Mouse (Mus musculus): Measurements from ENCODE around the gene Cd34. TPM values are rescaled to one million over a fixed set of nuclear protein-coding genes. Genes with fewer than 3 reads are reported as not detected.

Gene Cd34
- total and polyA plus RNA-seq, 3 experiments: 0.14 TPM; not detected in 2

- no peak overlapping the region for H3K9ac ChIP-seq (ENCODE audit: control insufficient read depth, low read depth, low read length, poor library complexity, severe bottlenecking)
- no peaks in the 10 kb centered on the region for H3K4me1 ChIP-seq (ENCODE audit: control insufficient read depth in 1 of 2, insufficient read depth in 2 of 2, low read length in 2 of 2)
- H3K36me3 ChIP-seq (ENCODE audit: control insufficient read depth in 1 of 2, insufficient read depth in 2 of 2, low read length in 2 of 2): no peaks in the 10 kb centered on the region
- H3K27me3 ChIP-seq (ENCODE audit: control insufficient read depth in 1 of 2, insufficient read depth in 2 of 2, low read length in 2 of 2): peaks cover 0 to 1% of the 10 kb centered on the region in 2 experiments; a peak in 1 of 4 replicates
- TF ChIP-seq MAZ (IDR thresholded peaks at IDR 0.05; ENCODE audit: low read depth, low read length) (no peak), BHLHE40 (IDR thresholded peaks at IDR 0.05; ENCODE audit: borderline replicate concordance, low read depth, low read length) (no peak), NELFE (IDR thresholded peaks at IDR 0.05; ENCODE audit: low read depth, low read length) (no peak), GABPA (IDR thresholded peaks at IDR 0.05; ENCODE audit: low read depth, low read length) (no peak)
- no peak for DNase-seq (ENCODE audit: low read depth, low spot score)
- no peak overlapping the region for H3K27ac ChIP-seq (ENCODE audit: control insufficient read depth, low read depth, low read length)
- H3K79me2 ChIP-seq (ENCODE audit: control insufficient read depth, insufficient read depth, low read length, poor library complexity): no peaks in the 10 kb centered on the region
- H3K9me3 ChIP-seq (replicated peaks; ENCODE audit: insufficient read depth, low read length): no peaks in the 10 kb centered on the region
- no peak overlapping the region for H3K4me3 ChIP-seq (ENCODE audit: control insufficient read depth in 1 of 2, insufficient read depth in 1 of 2, low read depth in 2 of 2, low read length in 2 of 2)
These were observed 10.7 kb upstream of the Cd34 start for GRCm38 (mm10) chr1:194927887-194928286.

GRCm38 (mm10) chr1:194929275-194929971, 9.2 kb upstream of the Cd34 start:
- no peaks in the 10 kb centered on the region for H3K9me3 ChIP-seq (replicated peaks; ENCODE audit: insufficient read depth, low read length)
- H3K4me1 ChIP-seq (ENCODE audit: control insufficient read depth in 1 of 2, insufficient read depth in 2 of 2, low read length in 2 of 2): no peaks in the 10 kb centered on the region; a peak in 1 of 4 replicates
- TF ChIP-seq GABPA (IDR thresholded peaks at IDR 0.05; ENCODE audit: low read depth, low read length) (no peak), MAX (IDR thresholded peaks at IDR 0.05; ENCODE audit: low read length) (no peak), USF2 (IDR thresholded peaks at IDR 0.05; ENCODE audit: borderline replicate concordance in 1 of 2, insufficient read depth in 1 of 2, low read depth in 1 of 2, low read length in 2 of 2) (no peak), MAZ (IDR thresholded peaks at IDR 0.05; ENCODE audit: low read depth, low read length) (no peak), USF1 (IDR thresholded peaks at IDR 0.05; ENCODE audit: low read depth, low read length) (no peak), POLR2AphosphoS5 (IDR thresholded peaks at IDR 0.05; ENCODE audit: borderline replicate concordance, low read depth, low read length) (no peak), ZKSCAN1 (IDR thresholded peaks at IDR 0.05; ENCODE audit: low read depth, low read length) (no peak), GATA1 (IDR thresholded peaks at IDR 0.05; ENCODE audit: low read depth, low read length) (no peak), CHD2 (IDR thresholded peaks at IDR 0.05; ENCODE audit: low read length) (no peak), E2F4 (IDR thresholded peaks at IDR 0.05; ENCODE audit: borderline replicate concordance, low read depth, low read length) (no peak), ETS1 (IDR thresholded peaks at IDR 0.05; ENCODE audit: low read depth, low read length) (no peak), CHD1 (IDR thresholded peaks at IDR 0.05; ENCODE audit: low read depth, low read length) (no peak), CTCF (IDR thresholded peaks at IDR 0.05 in 2 of 3, conservative IDR thresholded peaks at IDR 0.05 in 1 of 3; ENCODE audit: control insufficient read depth in 1 of 3, insufficient read depth in 1 of 3, low read depth in 2 of 3, low read length in 3 of 3, poor library complexity in 1 of 3, severe bottlenecking in 1 of 3) (no peak), KAT2A (conservative IDR thresholded peaks at IDR 0.05; ENCODE audit: low read depth, low read length) (no peak), MYC (IDR thresholded peaks at IDR 0.05; ENCODE audit: low read depth, low read length) (no peak)
- no peak overlapping the region for H3K27ac ChIP-seq (ENCODE audit: control insufficient read depth, low read depth, low read length)
- peaks cover 0 to 1% of the 10 kb centered on the region in 2 experiments; a peak in 1 of 4 replicates for H3K27me3 ChIP-seq (ENCODE audit: control insufficient read depth in 1 of 2, insufficient read depth in 2 of 2, low read length in 2 of 2)
- H3K4me3 ChIP-seq (ENCODE audit: control insufficient read depth in 1 of 2, insufficient read depth in 1 of 2, low read depth in 2 of 2, low read length in 2 of 2): no peak overlapping the region
- no peak overlapping the region for H3K9ac ChIP-seq (ENCODE audit: control insufficient read depth, low read depth, low read length, poor library complexity, severe bottlenecking)
- DNase-seq (ENCODE audit: low read depth, low spot score): no peak
- H3K36me3 ChIP-seq (ENCODE audit: control insufficient read depth in 1 of 2, insufficient read depth in 2 of 2, low read length in 2 of 2): no peaks in the 10 kb centered on the region; a peak in 1 of 4 replicates
- no peaks in the 10 kb centered on the region for H3K79me2 ChIP-seq (ENCODE audit: control insufficient read depth, insufficient read depth, low read length, poor library complexity)

All from MEL (cell line).